Mouse (Mus musculus) midbrain, embryonic 15.5 days (tissue): ENCODE measurements at regions not wholly inside any gene's neighbourhood (a gene's known extent, or its start where the extent isn't known, plus 50 kb on each side); places are given as distances from the start of the nearest gene placed in this dataset.

Experiments used
- ATAC-seq: fragments of 200-750 bp; cut with Nextera tagmentation; replicated peaks from 2 replicates; pipeline ENCODE4 v1.8.0; 2017; ENCODE audit warnings: moderate TSS enrichment
- H3K27ac ChIP-seq: fragments of 300-500 bp; sonication (generic); 2 replicates; pipeline ENCODE4 v1.5.1; 2015; ENCODE audit warnings: mild to moderate bottlenecking, inconsistent platforms
- H3K27me3 ChIP-seq: fragments of 300-500 bp; sonication (generic); replicated peaks from 2 replicates; pipeline ENCODE4 v1.6.1; 2015; ENCODE audit warnings: inconsistent platforms
- H3K36me3 ChIP-seq: fragments of 300-500 bp; sonication (generic); replicated peaks from 2 replicates; pipeline ENCODE4 v1.6.1; 2015; ENCODE audit warnings: inconsistent platforms
- H3K4me1 ChIP-seq: fragments of 300-500 bp; sonication (generic); 2 replicates; pipeline ENCODE4 v1.6.1; 2015; ENCODE audit warnings: inconsistent platforms
- H3K4me2 ChIP-seq: fragments of 300-500 bp; sonication (generic); 2 replicates; pipeline ENCODE4 v1.6.1; 2015; ENCODE audit warnings: inconsistent platforms, mild to moderate bottlenecking, moderate library complexity
- H3K4me3 ChIP-seq: fragments of 300-500 bp; sonication (generic); 2 replicates; pipeline ENCODE4 v1.5.1; 2015; ENCODE audit warnings: mild to moderate bottlenecking, inconsistent platforms
- H3K9ac ChIP-seq: fragments of 300-500 bp; sonication (generic); 2 replicates; pipeline ENCODE4 v1.6.1; 2015; ENCODE audit warnings: mild to moderate bottlenecking, inconsistent platforms
- H3K9me3 ChIP-seq: fragments of 300-500 bp; sonication (generic); 2 replicates; pipeline ENCODE4 v1.6.1; 2016; ENCODE audit warnings: inconsistent platforms
- WGBS: fragments of 180-500 bp; shearing (Covaris S2); methylation state at CpG from one replicate; pipeline ENCODE4 v1.1.7; 2015; ENCODE audit warnings: mixed read lengths; 5-methylcytosine and 5-hydroxymethylcytosine counted together

DNA sequence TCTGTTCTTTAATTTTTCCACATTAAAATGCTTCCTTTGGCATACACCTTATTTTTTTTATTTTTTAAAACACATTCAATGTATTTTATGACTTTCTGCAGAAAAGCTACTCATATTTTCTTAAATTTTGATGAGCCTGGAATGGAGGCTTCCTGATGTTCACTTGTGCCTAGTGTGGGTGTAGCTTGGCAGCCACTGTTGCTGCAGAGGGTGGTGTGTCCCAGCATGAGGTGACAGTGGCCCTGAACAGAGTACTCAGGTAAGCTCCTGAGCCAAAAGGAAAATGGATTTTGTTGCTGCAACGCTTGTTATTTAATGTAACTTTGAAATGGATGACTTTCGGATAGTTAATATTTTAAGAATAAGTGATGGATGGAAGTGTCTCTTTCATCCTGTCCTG lies 170.6 kb downstream of the Eipr1 start:
- Histone ChIP-seq H3K27ac (peak overlapping the region; percentile 38), H3K4me1 (0 out of 2 replicates have a peak, but pooled peaks cover 2% of the 10 kb centered on the region), H3K9ac (no peak overlapping the region), H3K4me2 (no peak overlapping the region), H3K36me3 (no peaks in the 10 kb centered on the region), H3K4me3 (no peak overlapping the region), H3K9me3 (no peaks in the 10 kb centered on the region), H3K27me3 (no peaks in the 10 kb centered on the region)
- 91% methylated on average over 2 of the region's 2 CpGs for WGBS
- ATAC-seq = no peak

GRCm38 (mm10) chr12:28925206-28925605 lies 173.6 kb downstream of the Eipr1 start:
- Histone ChIP-seq H3K9me3 (no peaks in the 10 kb centered on the region), H3K9ac (no peak overlapping the region), H3K4me2 (no peak overlapping the region), H3K27me3 (no peaks in the 10 kb centered on the region), H3K4me1 (0 out of 2 replicates have a peak, but pooled peaks cover 2% of the 10 kb centered on the region), H3K4me3 (no peak overlapping the region), H3K36me3 (no peaks in the 10 kb centered on the region), H3K27ac (no peak overlapping the region)
- no peak for ATAC-seq
- 85% methylated on average over 4 of the region's 4 CpGs for WGBS

DNA sequence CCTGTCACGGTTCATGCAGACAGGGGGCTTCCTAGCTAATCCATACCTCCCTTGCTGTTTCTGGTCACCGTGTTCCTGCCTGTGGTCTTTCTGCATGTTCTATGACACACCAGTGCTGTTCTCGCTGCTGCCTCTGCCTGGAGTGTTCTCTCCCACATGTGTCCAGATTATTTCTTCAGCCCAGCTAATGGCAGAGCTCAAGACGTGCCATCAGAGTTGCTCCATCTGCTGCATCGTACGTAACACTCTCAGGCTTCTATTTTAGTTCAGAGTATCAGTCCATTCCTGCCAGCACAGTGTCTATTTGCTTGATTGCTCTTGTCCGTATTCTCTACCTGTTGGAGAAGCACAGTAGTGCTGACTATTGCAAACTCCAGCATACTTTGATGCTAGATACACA lies 188.3 kb downstream of the Eipr1 start:
- Histone ChIP-seq H3K36me3 (no peaks in the 10 kb centered on the region), H3K27ac (no peak overlapping the region), H3K4me2 (no peak overlapping the region), H3K9me3 (no peaks in the 10 kb centered on the region), H3K4me3 (no peak overlapping the region), H3K4me1 (no peaks in the 10 kb centered on the region), H3K9ac (no peak overlapping the region), H3K27me3 (no peaks in the 10 kb centered on the region)
- WGBS = 89% methylated on average over 7 of the region's 7 CpGs
- no peak for ATAC-seq

GRCm38 (mm10) chr12:28948889-28949288 lies 197.3 kb downstream of the Eipr1 start:
- 35% methylated on average over 9 of the region's 9 CpGs for WGBS
- ATAC-seq = peak; percentile 42; the same call in 1 of the 2 replicates

GRCm38 (mm10) chr12:28949307-28949706 lies 197.7 kb downstream of the Eipr1 start:
- 0 out of 2 replicates have a peak, but pooled peaks have one; percentile 24 for ATAC-seq
- 63% methylated on average over 10 of the region's 10 CpGs for WGBS

More at GRCm38 (mm10) chr12:28948889-28949288, 197.3 kb downstream of the Eipr1 start:
- peaks cover 19% of the 10 kb centered on the region for H3K4me1 ChIP-seq
- H3K9me3 ChIP-seq = no peaks in the 10 kb centered on the region
- H3K4me2 ChIP-seq = no peak overlapping the region
- H3K27me3 ChIP-seq = no peaks in the 10 kb centered on the region
- H3K4me3 ChIP-seq = no peak overlapping the region
- peak overlapping the region; percentile 71; the same call in 1 of the 2 replicates for H3K27ac ChIP-seq
- H3K36me3 ChIP-seq = no peaks in the 10 kb centered on the region
- H3K9ac ChIP-seq = no peak overlapping the region

GRCm38 (mm10) chr12:28957155-28957554 lies 205.6 kb downstream of the Eipr1 start:
- Histone ChIP-seq H3K4me2 (no peak overlapping the region), H3K36me3 (no peaks in the 10 kb centered on the region), H3K4me1 (no peaks in the 10 kb centered on the region), H3K9ac (no peak overlapping the region), H3K4me3 (no peak overlapping the region), H3K27me3 (no peaks in the 10 kb centered on the region), H3K9me3 (no peaks in the 10 kb centered on the region), H3K27ac (no peak overlapping the region)
- no peak for ATAC-seq
- 89% methylated on average over 1 of the region's 1 CpGs for WGBS

More at GRCm38 (mm10) chr12:28949307-28949706, 197.7 kb downstream of the Eipr1 start:
- H3K9ac ChIP-seq = peak overlapping the region; percentile 6; the same call in 1 of the 2 replicates
- H3K27me3 ChIP-seq = no peaks in the 10 kb centered on the region
- H3K9me3 ChIP-seq = no peaks in the 10 kb centered on the region
- H3K36me3 ChIP-seq = no peaks in the 10 kb centered on the region
- H3K4me2 ChIP-seq = no peak overlapping the region
- peak overlapping the region; percentile 71 for H3K27ac ChIP-seq
- peaks cover 19% of the 10 kb centered on the region for H3K4me1 ChIP-seq
- H3K4me3 ChIP-seq = no peak overlapping the region

- no peaks in the 10 kb centered on the region for H3K27me3 ChIP-seq
- no peak for ATAC-seq
- H3K27ac ChIP-seq = no peak overlapping the region
- no peak overlapping the region for H3K9ac ChIP-seq
- 73% methylated on average over 1 of the region's 1 CpGs for WGBS
- no peak overlapping the region for H3K4me3 ChIP-seq
- no peaks in the 10 kb centered on the region for H3K4me1 ChIP-seq
- H3K9me3 ChIP-seq = no peaks in the 10 kb centered on the region
- H3K36me3 ChIP-seq = no peaks in the 10 kb centered on the region
- no peak overlapping the region for H3K4me2 ChIP-seq
Observed at GRCm38 (mm10) chr12:28958661-28959060, 207.1 kb downstream of the Eipr1 start.

DNA sequence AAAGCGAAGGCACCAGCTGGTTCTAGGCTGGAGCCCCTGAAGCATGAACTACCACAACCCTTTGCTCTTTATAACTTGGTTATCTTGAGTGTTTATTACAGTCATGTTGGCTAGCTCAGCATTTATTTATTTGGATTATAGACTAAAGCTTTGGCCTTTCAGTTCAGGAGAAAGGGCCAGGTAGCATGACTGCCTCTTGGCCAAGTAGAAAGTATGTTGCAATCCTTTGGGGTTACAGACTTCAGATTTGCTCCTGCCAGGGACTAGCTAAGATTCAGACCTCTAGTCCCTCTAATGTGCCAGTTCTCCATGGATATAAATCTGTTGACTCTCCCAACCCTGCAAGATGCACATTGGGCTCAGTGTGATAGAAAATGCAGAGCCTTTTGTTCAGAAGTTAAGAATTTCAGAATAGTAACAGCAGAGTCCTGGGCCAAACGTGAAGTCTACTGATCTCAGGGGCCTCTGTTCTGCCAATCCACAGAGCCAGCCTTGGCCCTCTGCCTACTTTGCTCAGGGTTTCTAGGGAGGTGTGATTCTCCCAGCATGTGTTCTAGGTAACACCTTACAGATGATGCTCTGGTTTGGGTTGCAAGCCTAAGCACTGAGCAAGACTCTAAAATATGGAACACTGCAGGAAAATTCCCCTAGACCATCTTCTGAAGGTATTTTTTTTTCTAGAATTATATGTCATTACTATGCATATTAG lies 218.2 kb downstream of the Eipr1 start:
- H3K4me3 ChIP-seq = no peak overlapping the region
- H3K9ac ChIP-seq = no peak overlapping the region
- H3K9me3 ChIP-seq = no peaks in the 10 kb centered on the region; the same call in 1 of the 2 replicates
- 73% methylated on average over 2 of the region's 2 CpGs for WGBS
- peaks cover 10% of the 10 kb centered on the region for H3K4me1 ChIP-seq
- H3K36me3 ChIP-seq = no peaks in the 10 kb centered on the region
- no peak for ATAC-seq
- H3K27ac ChIP-seq = no peak overlapping the region
- no peak overlapping the region for H3K4me2 ChIP-seq
- no peaks in the 10 kb centered on the region for H3K27me3 ChIP-seq

GRCm38 (mm10) chr12:28974571-28975041 lies 223.0 kb downstream of the Eipr1 start:
- WGBS = 16% methylated on average over 6 of the region's 6 CpGs
- H3K4me2 ChIP-seq = no peak overlapping the region

DNA sequence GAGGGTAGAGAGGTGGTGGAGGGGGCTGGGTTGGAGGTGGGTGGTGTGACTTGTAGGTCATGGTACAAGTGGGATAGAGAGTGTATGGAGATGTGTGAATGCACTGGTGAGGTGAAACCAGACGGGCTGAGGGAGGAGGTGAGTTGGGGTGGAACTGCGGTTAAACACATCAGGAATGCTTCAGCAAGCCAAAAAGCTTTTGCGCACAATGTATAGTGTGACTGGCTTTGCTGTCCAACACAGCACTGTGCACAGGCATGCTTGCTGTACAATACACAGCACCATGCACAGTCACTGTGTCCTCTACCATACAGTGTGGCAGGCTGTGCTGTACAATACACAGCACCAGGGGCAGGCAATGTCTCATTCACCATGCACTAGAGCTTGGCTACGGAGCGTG lies 223.6 kb downstream of the Eipr1 start:
- Histone ChIP-seq H3K27ac (peak overlapping the region; percentile 66; the same call in 1 of the 2 replicates), H3K4me3 (no peak overlapping the region), H3K4me1 (peaks cover 16% of the 10 kb centered on the region), H3K27me3 (no peaks in the 10 kb centered on the region), H3K9ac (no peak overlapping the region), H3K36me3 (no peaks in the 10 kb centered on the region), H3K4me2 (no peak overlapping the region), H3K9me3 (no peaks in the 10 kb centered on the region; the same call in 1 of the 2 replicates)
- WGBS = 89% methylated on average over 5 of the region's 5 CpGs
- ATAC-seq = 0 out of 2 replicates have a peak, but pooled peaks have one; percentile 63

More at GRCm38 (mm10) chr12:28974571-28975041, 223.0 kb downstream of the Eipr1 start:
- ATAC-seq = peak; percentile 90
- no peak overlapping the region for H3K4me3 ChIP-seq
- peaks cover 16% of the 10 kb centered on the region for H3K4me1 ChIP-seq
- H3K9ac ChIP-seq = no peak overlapping the region
- H3K36me3 ChIP-seq = no peaks in the 10 kb centered on the region
- H3K27me3 ChIP-seq = no peaks in the 10 kb centered on the region
- H3K27ac ChIP-seq = peak overlapping the region; percentile 66
- no peaks in the 10 kb centered on the region; the same call in 1 of the 2 replicates for H3K9me3 ChIP-seq

DNA sequence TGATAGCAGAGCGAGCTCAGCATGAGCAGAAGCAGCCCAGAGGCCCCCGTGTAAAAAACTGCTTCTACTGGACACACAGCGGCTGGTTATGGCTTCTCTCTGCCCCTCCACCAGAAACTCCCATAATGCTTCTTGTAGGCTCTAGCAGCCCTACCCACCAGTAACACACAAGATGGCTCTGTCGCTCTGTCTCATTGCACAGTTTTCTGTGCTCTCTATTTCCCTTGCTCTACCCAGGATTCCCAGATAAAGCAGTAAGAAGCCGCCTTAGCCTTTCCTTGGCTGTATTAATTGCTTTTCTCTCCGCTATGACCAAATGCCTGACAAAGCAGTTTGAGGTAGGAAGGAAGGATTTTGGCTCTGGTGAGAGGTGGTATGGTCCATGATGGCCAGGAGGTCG lies 228.1 kb downstream of the Eipr1 start:
- no peak overlapping the region for H3K27ac ChIP-seq
- no peak for ATAC-seq

GRCm38 (mm10) chr12:28986214-28986613 lies 234.6 kb downstream of the Eipr1 start:
- H3K4me2 ChIP-seq = no peak overlapping the region
- H3K9me3 ChIP-seq = no peaks in the 10 kb centered on the region
- no peak overlapping the region for H3K4me3 ChIP-seq
- H3K4me1 ChIP-seq = no peaks in the 10 kb centered on the region
- no peaks in the 10 kb centered on the region for H3K36me3 ChIP-seq
- WGBS = 49% methylated on average over 7 of the region's 7 CpGs
- H3K9ac ChIP-seq = no peak overlapping the region
- no peaks in the 10 kb centered on the region for H3K27me3 ChIP-seq
- ATAC-seq = no peak
- H3K27ac ChIP-seq = no peak overlapping the region; the same call in 1 of the 2 replicates

More for the DNA sequence above, 228.1 kb downstream of the Eipr1 start:
- Histone ChIP-seq H3K4me2 (no peak overlapping the region), H3K27me3 (no peaks in the 10 kb centered on the region), H3K36me3 (no peaks in the 10 kb centered on the region), H3K9ac (no peak overlapping the region), H3K4me1 (peaks cover 8% of the 10 kb centered on the region), H3K4me3 (no peak overlapping the region), H3K9me3 (no peaks in the 10 kb centered on the region)
- 71% methylated on average over 7 of the region's 7 CpGs for WGBS
